8 mouse cellular contexts compared by ENCODE assay signal in the genomic region with DNA sequence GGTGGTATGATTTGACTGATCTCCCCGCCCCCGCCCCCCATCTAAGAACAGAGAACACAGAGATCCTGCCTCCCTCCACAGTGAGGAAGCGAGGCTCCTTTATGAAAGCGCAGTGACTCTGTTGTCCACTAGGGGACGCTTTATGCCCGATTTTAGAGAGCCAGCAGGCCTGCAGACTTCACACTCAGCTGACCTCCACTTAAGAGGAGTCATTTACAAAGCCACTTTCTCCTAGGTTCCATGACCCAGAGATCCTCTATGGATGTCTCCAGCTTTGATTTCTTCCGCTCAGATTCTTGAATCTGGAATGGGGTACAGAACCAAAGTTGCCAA. TPM values are rescaled to one million over a fixed set of nuclear protein-coding genes. Genes with fewer than 3 reads are reported as not detected.
DNase-seq lines count a peak whose midpoint lies in the region; ATAC-seq and TF ChIP-seq lines count a peak whose summit lies in the region.

No protein-coding gene starts in this region.

- no peak overlapping the region for H3K9ac ChIP-seq in liver, embryonic 13.5 days
- H3K9ac ChIP-seq in stomach, embryonic 14.5 days (replicated peaks; ENCODE audit: low read depth, low read length) = no peak overlapping the region

- peak; percentile 74 for DNase-seq in adrenal gland, adult 18-20 months (ENCODE audit: low spot score in 2 of 2)
- peak; percentile 73 for DNase-seq in embryo, embryonic 11.5 days (ENCODE audit: low read depth, low spot score)
- peak; percentile 68 to 85 for DNase-seq in heart, adult 9 months (ENCODE audit: low spot score in 2 of 2)
- DNase-seq in kidney, adult 8-10 months = peak; percentile 73 to 87
- DNase-seq in liver, embryonic 13.5 days = peak; percentile 50
- DNase-seq in naive thymus-derived CD4-positive, alpha-beta T cell, adult 2 months (ENCODE audit: low read depth) = peak; percentile 88

- no peak overlapping the region for H3K4me2 ChIP-seq in liver, embryonic 13.5 days
- no peak overlapping the region for H3K4me2 ChIP-seq in stomach, embryonic 14.5 days (replicated peaks; ENCODE audit: low read depth, low read length)

- no peak overlapping the region for H3K4me3 ChIP-seq in C2C12 (ENCODE audit: insufficient read depth, poor library complexity, severe bottlenecking)
- no peak overlapping the region for H3K4me3 ChIP-seq in liver, embryonic 13.5 days (replicated peaks)
- no peak overlapping the region for H3K4me3 ChIP-seq in stomach, embryonic 14.5 days (ENCODE audit: low read depth, low read length)

- ATAC-seq in liver, embryonic 13.5 days (ENCODE audit: low read depth) = peak; percentile 48
- ATAC-seq in stomach, embryonic 14.5 days (ENCODE audit: insufficient number of reproducible peaks, insufficient read depth, low FRiP score, low read depth) = peak; percentile 79

- H3K4me1 ChIP-seq in liver, embryonic 13.5 days (replicated peaks) = no peaks in the 10 kb centered on the region; the same call in 1 of the 2 replicates
- H3K4me1 ChIP-seq in stomach, embryonic 14.5 days (ENCODE audit: control insufficient read depth, insufficient read depth, low read length) = no peaks in the 10 kb centered on the region

- peak; percentile 81 for TF ChIP-seq CTCF in C2C12 (IDR thresholded peaks at IDR 0.05; ENCODE audit: control insufficient read depth, insufficient read depth, insufficient read length)

- no peaks in the 10 kb centered on the region for H3K9me3 ChIP-seq in liver, embryonic 13.5 days (replicated peaks)
- H3K9me3 ChIP-seq in stomach, embryonic 14.5 days (ENCODE audit: control insufficient read depth, low read depth, low read length) = no peaks in the 10 kb centered on the region

- 4% methylated on average over 7 of the region's 7 CpGs for WGBS in liver, embryonic 13.5 days (ENCODE audit: insufficient replicate concordance)
- 6% methylated on average over 7 of the region's 7 CpGs for WGBS in stomach, embryonic 14.5 days

- H3ac ChIP-seq in C2C12 (ENCODE audit: control insufficient read depth, insufficient read length, low read depth) = no peak overlapping the region

- H3K79me2 ChIP-seq in C2C12 (ENCODE audit: control insufficient read depth, insufficient read depth) = no peaks in the 10 kb centered on the region

- H3K27me3 ChIP-seq in C2C12 (ENCODE audit: control insufficient read depth, insufficient read depth, insufficient read length) = no peaks in the 10 kb centered on the region
- no peaks in the 10 kb centered on the region for H3K27me3 ChIP-seq in liver, embryonic 13.5 days
- no peaks in the 10 kb centered on the region for H3K27me3 ChIP-seq in stomach, embryonic 14.5 days (ENCODE audit: control insufficient read depth, insufficient read depth, low read length)

- no peak overlapping the region for H3K27ac ChIP-seq in liver, embryonic 13.5 days
- no peak overlapping the region for H3K27ac ChIP-seq in stomach, embryonic 14.5 days (ENCODE audit: low read length)

- H3K36me3 ChIP-seq in C2C12 (ENCODE audit: control insufficient read depth, insufficient read depth) = no peaks in the 10 kb centered on the region
- H3K36me3 ChIP-seq in liver, embryonic 13.5 days = no peaks in the 10 kb centered on the region
- no peaks in the 10 kb centered on the region for H3K36me3 ChIP-seq in stomach, embryonic 14.5 days (ENCODE audit: control insufficient read depth, insufficient read depth, low read length)

- H3K79me3 ChIP-seq in C2C12 (ENCODE audit: low read depth) = no peaks in the 10 kb centered on the region

TF ChIP-seq in C2C12, 6 proteins besides CTCF, POLR2A, EP300 and RAD21:
- TF ChIP-seq CEBPB (IDR thresholded peaks at IDR 0.05; ENCODE audit: low read depth) (no peak), MAX (IDR thresholded peaks at IDR 0.05) (peak; percentile 29), MYOG (IDR thresholded peaks at IDR 0.05; ENCODE audit: control insufficient read depth, extremely low read depth, insufficient read length) (no peak), USF1 (IDR thresholded peaks at IDR 0.05; ENCODE audit: low read depth) (no peak)

RNA-seq across cellular contexts. Expression of gene Camk2g, which starts 9.7 kb away (rescaled TPM):
- 74.2 TPM for polyA plus RNA-seq in C2C12 (2012; fragmentation: generic; extraction: Trizol)
- 10 to 100 TPM; 38.2 to 51.8 TPM for total RNA-seq in adrenal gland, adult 18-20 months (2021)
- polyA plus RNA-seq in liver, embryonic 13.5 days (2015; fragmentation: Nextera tagmentation; extraction: Ambion mirVana) = 10.6 and 10.7 TPM in 2 replicates
- 46.6 and 53.6 TPM in 2 replicates for polyA plus RNA-seq in stomach, embryonic 14.5 days (2014; fragmentation: Nextera tagmentation; extraction: Ambion mirVana)

RNA-seq across cellular contexts. Expression of gene Plau, which starts 32.9 kb away (rescaled TPM):
- 106 TPM for polyA plus RNA-seq in C2C12 (2012; fragmentation: generic; extraction: Trizol)
- 10 to 100 TPM; 20.9 to 29.8 TPM for total RNA-seq in adrenal gland, adult 18-20 months (2021)
- 0.74 and 0.76 TPM in 2 replicates for polyA plus RNA-seq in liver, embryonic 13.5 days (2015; fragmentation: Nextera tagmentation; extraction: Ambion mirVana)
- polyA plus RNA-seq in stomach, embryonic 14.5 days (2014; fragmentation: Nextera tagmentation; extraction: Ambion mirVana) = 0.64 and 1.3 TPM in 2 replicates

Comparison
In these comparisons a context has a peak if more than half of its experiments do, and no peak if none do; other contexts are left out.
1. RNA of gene Plau, which starts 32.9 kb away (polyA plus RNA-seq): 106 TPM in C2C12 (single experiment); 0.74 to 0.76 TPM in liver, embryonic 13.5 days and 0.64 to 1.3 TPM in stomach, embryonic 14.5 days; every median in the first group is over 10 times any median in the second.
2. Peak in every context shown above with its lines, with median percentiles within 50 percentile points of each other: DNase-seq.